Mouse (Mus musculus) C3H10T1/2 (cell line): ENCODE results near the gene Trp53tg5. TPM values are rescaled to one million over a fixed set of nuclear protein-coding genes. Genes with fewer than 3 reads are reported as not detected.

ENCODE experiments used
- polyA plus RNA-seq, 2 experiments: library from polyadenylated mRNA; unstranded; fragments of >200 nt; fragmentation: generic; extraction: Trizol; gene quantifications; one replicate each; pipeline ENCODE4 v1.2.1; 2012; ENCODE audit warnings: missing spikeins in 2 of 2

The Trp53tg5 gene
- polyA plus RNA-seq = not detected

GRCm38 (mm10) chr2:164473624-164474023 lies at the start of gene Trp53tg5:
Gene Trp53tg5, minus strand, starts transcription at chr2:164473724.

GRCm38 (mm10) chr2:164496847-164497690 lies 23.5 kb upstream of the Trp53tg5 start, which contains the start of gene Pigt:
Gene Pigt, plus strand, starts transcription at chr2:164497520.

GRCm38 (mm10) chr2:164485681-164486257 lies 12.2 kb upstream of the Trp53tg5 start, which contains the start of gene Dbndd2:
Gene Dbndd2, plus strand, starts transcription at chr2:164486106.

GRCm38 (mm10) chr2:164460745-164461551 lies 12.6 kb downstream of the Trp53tg5 start, which contains the start of gene Gm20458:
Gene Gm20458, plus strand, starts transcription at chr2:164460967.

GRCm38 (mm10) chr2:164456864-164457300 lies 16.6 kb downstream of the Trp53tg5 start, which contains the start of gene Sys1:
Gene Sys1, plus strand, starts transcription at chr2:164456964.

GRCm38 (mm10) chr2:164443460-164444000 lies 30.0 kb downstream of the Trp53tg5 start, which contains the start of gene Sdc4:
Gene Sdc4, minus strand, starts transcription at chr2:164443887.

Other genes starting within 250 kb of the Trp53tg5 start
- not detected for gene Svs2, start 235.3 kb downstream of the Trp53tg5 start, polyA plus RNA-seq
- gene Svs3b, start 217.1 kb downstream of the Trp53tg5 start, polyA plus RNA-seq = not detected
- not detected for gene Svs4, start 195.3 kb downstream of the Trp53tg5 start, polyA plus RNA-seq
- gene Svs3a, start 184.5 kb downstream of the Trp53tg5 start, polyA plus RNA-seq = not detected
- gene Svs6, start 157.0 kb downstream of the Trp53tg5 start, polyA plus RNA-seq = not detected
- not detected for gene Svs5, start 141.0 kb downstream of the Trp53tg5 start, polyA plus RNA-seq
- 1 to 10 TPM; 5.8 to 9.0 TPM for gene Slpi, start 84.6 kb downstream of the Trp53tg5 start, polyA plus RNA-seq
- under 1 TPM in 1 of 2 experiments, not detected in 1; 0.02 TPM for gene Rbpjl, start 70.6 kb downstream of the Trp53tg5 start, polyA plus RNA-seq
- gene Matn4, start 68.6 kb downstream of the Trp53tg5 start, polyA plus RNA-seq = 1 to 10 TPM in 1 of 2 experiments, under 1 TPM in 1; 0.02 to 1.3 TPM
- 100 to 1,000 TPM in 1 of 2 experiments, 10 to 100 TPM in 1; 15.9 to 107 TPM for gene Sdc4, start 29.8 kb downstream of the Trp53tg5 start, polyA plus RNA-seq
- gene Sys1, start 16.8 kb downstream of the Trp53tg5 start, polyA plus RNA-seq = 10 to 100 TPM; 54.4 to 73.3 TPM
- 10 to 100 TPM; 15.0 to 18.1 TPM for gene Gm20458, start 12.8 kb downstream of the Trp53tg5 start, polyA plus RNA-seq
- 1 to 10 TPM; 6.0 to 8.9 TPM for gene Dbndd2, start 12.4 kb upstream of the Trp53tg5 start, polyA plus RNA-seq
- gene Pigt, start 23.8 kb upstream of the Trp53tg5 start, polyA plus RNA-seq = 100 to 1,000 TPM in 1 of 2 experiments, 10 to 100 TPM in 1; 77.8 to 142 TPM
- not detected for gene Wfdc2, start 88.7 kb upstream of the Trp53tg5 start, polyA plus RNA-seq
- not detected for gene Spint3, start 99.7 kb upstream of the Trp53tg5 start, polyA plus RNA-seq
- not detected for gene Wfdc6a, start 111.7 kb upstream of the Trp53tg5 start, polyA plus RNA-seq
- not detected for gene Eppin, start 119.9 kb upstream of the Trp53tg5 start, polyA plus RNA-seq
- not detected for gene Wfdc6b, start 139.8 kb upstream of the Trp53tg5 start, polyA plus RNA-seq
- not detected for gene Wfdc8, start 139.9 kb upstream of the Trp53tg5 start, polyA plus RNA-seq
- not detected for gene Wfdc16, start 165.1 kb upstream of the Trp53tg5 start, polyA plus RNA-seq
- gene Wfdc10, start 182.3 kb upstream of the Trp53tg5 start, polyA plus RNA-seq = not detected
- not detected for gene Wfdc9, start 182.9 kb upstream of the Trp53tg5 start, polyA plus RNA-seq
- not detected for gene Wfdc11, start 200.4 kb upstream of the Trp53tg5 start, polyA plus RNA-seq
- under 1 TPM in 1 of 2 experiments, not detected in 1; 0.04 TPM for gene Wfdc13, start 211.4 kb upstream of the Trp53tg5 start, polyA plus RNA-seq
- gene Spint4, start 224.8 kb upstream of the Trp53tg5 start, polyA plus RNA-seq = not detected
- not detected for gene Spint5, start 241.6 kb upstream of the Trp53tg5 start, polyA plus RNA-seq